Mouse (Mus musculus): Measurements from ENCODE around the gene Snx1. TPM values are rescaled to one million over a fixed set of nuclear protein-coding genes. Genes with fewer than 3 reads are reported as not detected.

The Snx1 gene
- total and polyA plus RNA-seq, 3 experiments, result 83.9 to 189 (median 113) TPM

DNA sequence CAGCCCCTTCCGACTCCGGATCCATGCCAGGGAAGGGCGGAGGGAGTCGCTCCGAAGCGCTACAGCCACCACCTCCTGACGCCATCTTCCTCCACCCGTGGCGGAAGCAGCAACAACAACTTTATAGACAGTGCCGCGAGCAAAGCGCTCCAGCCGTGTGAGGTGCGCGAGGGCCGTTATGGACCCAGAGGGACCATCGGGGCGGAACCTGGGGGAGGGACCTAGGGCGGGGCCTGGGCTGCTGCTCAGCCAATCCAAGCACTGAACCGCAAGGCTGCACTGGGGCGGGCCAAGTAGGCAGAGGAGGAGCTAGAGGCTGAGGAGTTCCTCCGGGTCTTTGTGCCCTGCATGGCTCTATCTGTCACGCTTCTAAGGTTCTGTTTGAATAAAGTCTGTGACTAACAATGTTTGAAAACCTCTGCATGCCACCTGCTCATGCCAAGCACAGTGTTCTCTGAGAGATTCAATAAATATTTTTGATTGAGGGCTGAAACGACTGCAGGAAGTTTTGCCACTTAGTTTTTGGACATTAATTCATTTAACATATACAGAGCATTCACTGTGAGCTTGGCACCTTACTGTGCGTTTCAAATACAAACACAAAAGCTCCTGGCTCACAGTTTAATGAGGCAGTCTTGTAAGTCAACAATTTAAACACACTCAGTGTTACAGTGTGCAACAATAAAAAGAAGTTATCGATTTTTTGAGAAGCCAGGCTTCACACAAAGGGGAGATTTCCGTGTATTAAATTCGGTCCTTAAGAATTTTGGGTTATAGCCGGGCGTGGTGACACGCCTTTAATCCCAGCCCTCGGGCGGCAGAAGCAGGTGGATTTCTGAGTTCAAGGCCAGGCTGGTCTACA is 1.5 kb downstream of the Snx1 start (continued):
- TF ChIP-seq CHD1 (IDR thresholded peaks at IDR 0.05; ENCODE audit: low read depth, low read length), result peak; percentile 59; the same call in 1 of the 2 replicates
- TF ChIP-seq MXI1 (IDR thresholded peaks at IDR 0.05; ENCODE audit: low read depth, low read length), result peak; percentile 84; the same call in 1 of the 2 replicates
- no peak for TF ChIP-seq MAFK (IDR thresholded peaks at IDR 0.05; ENCODE audit: borderline replicate concordance, low read depth, low read length)
- no peak for TF ChIP-seq USF1 (IDR thresholded peaks at IDR 0.05; ENCODE audit: low read depth, low read length)
- TF ChIP-seq CTCF (IDR thresholded peaks at IDR 0.05 in 2 of 3, conservative IDR thresholded peaks at IDR 0.05 in 1 of 3; ENCODE audit: control insufficient read depth in 1 of 3, insufficient read depth in 1 of 3, low read depth in 2 of 3, low read length in 3 of 3, poor library complexity in 1 of 3, severe bottlenecking in 1 of 3), result no peak
- TF ChIP-seq E2F4 (IDR thresholded peaks at IDR 0.05; ENCODE audit: borderline replicate concordance, low read depth, low read length), result no peak
- peak; percentile 58 for TF ChIP-seq NRF1 (IDR thresholded peaks at IDR 0.05; ENCODE audit: insufficient read depth, low read depth, low read length, poor library complexity, severe bottlenecking)
- TF ChIP-seq MYB (IDR thresholded peaks at IDR 0.05; ENCODE audit: low read depth, low read length), result peak; percentile 77
- peak; percentile 84 for TF ChIP-seq TBP (IDR thresholded peaks at IDR 0.05; ENCODE audit: low read depth, low read length)

DNA sequence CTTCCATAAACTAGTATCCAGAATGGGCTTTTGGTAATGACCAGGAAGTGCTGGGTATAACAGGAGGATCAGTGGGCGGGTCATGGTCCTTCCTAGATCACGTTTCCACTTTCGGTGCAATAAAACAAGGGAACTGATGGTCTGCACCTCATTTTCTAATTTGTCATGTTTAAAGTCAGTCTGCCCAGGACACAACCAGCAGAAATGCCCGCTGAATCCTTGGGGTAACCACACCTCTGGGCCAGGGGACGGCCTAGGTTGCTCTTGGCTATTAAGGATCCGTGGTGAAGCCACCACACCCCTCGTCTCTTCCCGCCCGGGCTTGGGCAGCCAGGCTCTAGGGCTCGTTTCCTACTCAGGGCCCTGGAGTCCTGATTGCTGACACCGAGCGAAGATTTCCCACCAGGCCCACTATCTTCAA is 2.3 kb downstream of the Snx1 start:
- H3K4me3 ChIP-seq (ENCODE audit: control insufficient read depth in 1 of 2, insufficient read depth in 1 of 2, low read depth in 2 of 2, low read length in 2 of 2), result peak overlapping the region; percentile 77 to 95
- peaks cover 19 to 31% of the 10 kb centered on the region in 2 experiments for H3K4me1 ChIP-seq (ENCODE audit: control insufficient read depth in 1 of 2, insufficient read depth in 2 of 2, low read length in 2 of 2)
- H3K36me3 ChIP-seq (ENCODE audit: control insufficient read depth in 1 of 2, insufficient read depth in 2 of 2, low read length in 2 of 2), result peaks cover 0 to 46% of the 10 kb centered on the region in 2 experiments; a peak in 2 of 4 replicates
- DNase-seq (ENCODE audit: low read depth, low spot score), result peak; percentile 71
- TF ChIP-seq NRF1 (IDR thresholded peaks at IDR 0.05; ENCODE audit: insufficient read depth, low read depth, low read length, poor library complexity, severe bottlenecking) (no peak), ETS1 (IDR thresholded peaks at IDR 0.05; ENCODE audit: low read depth, low read length) (no peak; the same call in 1 of the 2 replicates), SMC3 (IDR thresholded peaks at IDR 0.05; ENCODE audit: low read depth, low read length) (no peak), JUND (IDR thresholded peaks at IDR 0.05; ENCODE audit: low read depth, low read length) (no peak), ELF1 (IDR thresholded peaks at IDR 0.05; ENCODE audit: low read depth, low read length) (peak; percentile 65), CTCF (IDR thresholded peaks at IDR 0.05 in 2 of 3, conservative IDR thresholded peaks at IDR 0.05 in 1 of 3; ENCODE audit: control insufficient read depth in 1 of 3, insufficient read depth in 1 of 3, low read depth in 2 of 3, low read length in 3 of 3, poor library complexity in 1 of 3, severe bottlenecking in 1 of 3) (no peak), MYB (IDR thresholded peaks at IDR 0.05; ENCODE audit: low read depth, low read length) (no peak), MYC (IDR thresholded peaks at IDR 0.05; ENCODE audit: low read depth, low read length) (no peak), BHLHE40 (IDR thresholded peaks at IDR 0.05; ENCODE audit: borderline replicate concordance, low read depth, low read length) (0 out of 2 replicates have a peak, but pooled peaks have one; percentile 60), MAX (IDR thresholded peaks at IDR 0.05; ENCODE audit: low read length) (peak; percentile 45; the same call in 1 of the 2 replicates), TAL1 (IDR thresholded peaks at IDR 0.05; ENCODE audit: low read length) (no peak)
- no peaks in the 10 kb centered on the region for H3K27me3 ChIP-seq (ENCODE audit: control insufficient read depth in 1 of 2, insufficient read depth in 2 of 2, low read length in 2 of 2)
- peak overlapping the region; percentile 75 for H3K27ac ChIP-seq (ENCODE audit: control insufficient read depth, low read depth, low read length)
- peaks cover 41% of the 10 kb centered on the region for H3K79me2 ChIP-seq (ENCODE audit: control insufficient read depth, insufficient read depth, low read length, poor library complexity)
- peak overlapping the region; percentile 93 for H3K9ac ChIP-seq (ENCODE audit: control insufficient read depth, low read depth, low read length, poor library complexity, severe bottlenecking)
- no peaks in the 10 kb centered on the region for H3K9me3 ChIP-seq (replicated peaks; ENCODE audit: insufficient read depth, low read length)
